Mouse (Mus musculus) layer of hippocampus, adult 11-12 months (tissue): Measurements from ENCODE around the gene Depdc5.
"Not testable (repeated sequence)": the region's sequence is repeated elsewhere in the genome, so short reads cannot be mapped to it uniquely, and the experiment has no call there.

Source experiments
- DNase-seq: peaks from one replicate; pipeline ENCODE4 v3.0.0; 2022; ENCODE audit warnings: low spot score

Gene Depdc5

GRCm38 (mm10) chr5:32914071-32914470 is 50.6 kb downstream of the Depdc5 start:
- no peak for DNase-seq

- not testable (repeated sequence) for DNase-seq
Observed at GRCm38 (mm10) chr5:32919281-32919680, 55.8 kb downstream of the Depdc5 start.

GRCm38 (mm10) chr5:32922906-32923305 is 59.4 kb downstream of the Depdc5 start:
- no peak for DNase-seq

- DNase-seq: peak; percentile 39
Observed at GRCm38 (mm10) chr5:32930761-32931160, 67.3 kb downstream of the Depdc5 start.

GRCm38 (mm10) chr5:32934654-32935053 is 71.2 kb downstream of the Depdc5 start:
- no peak for DNase-seq

- DNase-seq: no peak
Observed at GRCm38 (mm10) chr5:32940586-32940985, 77.1 kb downstream of the Depdc5 start.

GRCm38 (mm10) chr5:32941209-32941924 is 77.9 kb downstream of the Depdc5 start:
- DNase-seq: no peak

- DNase-seq: no peak
Observed at GRCm38 (mm10) chr5:32950077-32950476, 86.6 kb downstream of the Depdc5 start.

GRCm38 (mm10) chr5:32950702-32951274 is 87.3 kb downstream of the Depdc5 start:
- no peak for DNase-seq

GRCm38 (mm10) chr5:32955716-32956115 is 92.2 kb downstream of the Depdc5 start:
- no peak for DNase-seq

GRCm38 (mm10) chr5:32961616-32962015 is 98.1 kb downstream of the Depdc5 start:
- no peak for DNase-seq

- peak; percentile 28 for DNase-seq
Observed at GRCm38 (mm10) chr5:32962581-32962980, 99.1 kb downstream of the Depdc5 start.

- no peak for DNase-seq
Observed at GRCm38 (mm10) chr5:32976541-32976940, 113.0 kb downstream of the Depdc5 start.

GRCm38 (mm10) chr5:32977179-32977578 is 113.7 kb downstream of the Depdc5 start:
- no peak for DNase-seq

- no peak for DNase-seq
Observed at GRCm38 (mm10) chr5:32985379-32985778, 121.9 kb downstream of the Depdc5 start.

GRCm38 (mm10) chr5:32987873-32988272 is 124.4 kb downstream of the Depdc5 start:
- DNase-seq: no peak

- DNase-seq: peak; percentile 60
Observed at GRCm38 (mm10) chr5:32989959-32990640, 126.6 kb downstream of the Depdc5 start.

GRCm38 (mm10) chr5:32991152-32991551 is 127.7 kb downstream of the Depdc5 start:
- peak; percentile 88 for DNase-seq

GRCm38 (mm10) chr5:32994471-32994870 is 131.0 kb downstream of the Depdc5 start:
- no peak for DNase-seq

- peak; percentile 63 for DNase-seq
Observed at GRCm38 (mm10) chr5:32995756-32996155, 132.3 kb downstream of the Depdc5 start.

GRCm38 (mm10) chr5:32996560-32996959 is 133.1 kb downstream of the Depdc5 start:
- DNase-seq: no peak

- peak; percentile 63 for DNase-seq
Observed at GRCm38 (mm10) chr5:32997686-32998085, 134.2 kb downstream of the Depdc5 start.

GRCm38 (mm10) chr5:32998783-32999182 is 135.3 kb downstream of the Depdc5 start:
- DNase-seq: no peak
